ENCODE assay signal across 9 mouse cellular contexts in genomic region chr6:149189340-149189922, GRCm38 (mm10). TPM values are rescaled to one million over a fixed set of nuclear protein-coding genes. Genes with fewer than 3 reads are reported as not detected.
DNase-seq lines count a peak whose midpoint lies in the region; ATAC-seq and TF ChIP-seq lines count a peak whose summit lies in the region.
"Had no signal": no experiment of that assay in that cellular context is flagged by ENCODE, and none has a peak within 500 bp of the region (broad histone marks: within the 10 kb centered on the region; RNA-seq: fewer than 3 reads in every experiment).

No protein-coding gene starts in this region.

- H3K4me1 ChIP-seq in heart, embryonic 16.5 days (ENCODE audit: control insufficient read depth, insufficient read depth, low read length): peaks cover 6% of the 10 kb centered on the region
- H3K4me1 ChIP-seq in hindbrain, postnatal 0 days (ENCODE audit: insufficient read depth, low read length): peaks cover 9% of the 10 kb centered on the region
- peaks cover 10% of the 10 kb centered on the region; the same call in 1 of the 2 replicates for H3K4me1 ChIP-seq in stomach, embryonic 16.5 days (ENCODE audit: control insufficient read depth, insufficient read depth, low read length)
- H3K4me1 ChIP-seq in heart, embryonic 12.5 days (replicated peaks): peaks cover 12% of the 10 kb centered on the region

- H3K36me3 ChIP-seq in heart, embryonic 16.5 days (ENCODE audit: control insufficient read depth, insufficient read depth): no peaks in the 10 kb centered on the region
- no peaks in the 10 kb centered on the region for H3K36me3 ChIP-seq in hindbrain, postnatal 0 days (ENCODE audit: insufficient read depth, low read length)
- no peaks in the 10 kb centered on the region for H3K36me3 ChIP-seq in stomach, embryonic 16.5 days (ENCODE audit: control insufficient read depth, insufficient read depth, low read length)
- H3K36me3 ChIP-seq in heart, embryonic 12.5 days: peaks cover 11% of the 10 kb centered on the region

- H3K9me3 ChIP-seq in heart, embryonic 16.5 days (replicated peaks; ENCODE audit: control insufficient read depth, low read length): no peaks in the 10 kb centered on the region
- no peaks in the 10 kb centered on the region for H3K9me3 ChIP-seq in hindbrain, postnatal 0 days (ENCODE audit: low read length)
- H3K9me3 ChIP-seq in stomach, embryonic 16.5 days (replicated peaks; ENCODE audit: control insufficient read depth, low read length): no peaks in the 10 kb centered on the region
- 0 out of 2 replicates have a peak, but pooled peaks cover 4% of the 10 kb centered on the region for H3K9me3 ChIP-seq in heart, embryonic 12.5 days (replicated peaks)
- H3K9me3 ChIP-seq: lung, embryonic 15.5 days had no signal

- H3K4me3 ChIP-seq in heart, embryonic 16.5 days (ENCODE audit: low read length): peak overlapping the region; percentile 93; the same call in 1 of the 2 replicates
- no peak overlapping the region for H3K4me3 ChIP-seq in hindbrain, postnatal 0 days (ENCODE audit: low read length)
- H3K4me3 ChIP-seq in stomach, embryonic 16.5 days (replicated peaks; ENCODE audit: low read length): no peak overlapping the region
- no peak overlapping the region for H3K4me3 ChIP-seq in heart, embryonic 12.5 days

- H3K27me3 ChIP-seq in heart, embryonic 16.5 days (ENCODE audit: control insufficient read depth, insufficient read depth, low read length): no peaks in the 10 kb centered on the region
- H3K27me3 ChIP-seq in hindbrain, postnatal 0 days (ENCODE audit: insufficient read depth, low read length): no peaks in the 10 kb centered on the region
- H3K27me3 ChIP-seq in stomach, embryonic 16.5 days (ENCODE audit: control insufficient read depth, insufficient read depth, low read length): no peaks in the 10 kb centered on the region
- H3K27me3 ChIP-seq in heart, embryonic 12.5 days (replicated peaks): no peaks in the 10 kb centered on the region
- H3K27me3 ChIP-seq: lung, embryonic 15.5 days had no signal

- DNase-seq in heart, postnatal 36 days: no peak
- DNase-seq in right cerebral cortex, postnatal 4 days: peak; percentile 11
- DNase-seq in right cerebral cortex, postnatal 36 days (ENCODE audit: low spot score in 2 of 2): no peak
- DNase-seq in hindbrain, postnatal 0 days (ENCODE audit: low spot score): no peak
- no peak for DNase-seq in spleen, adult 18-20 months

- no peak overlapping the region for H3K27ac ChIP-seq in heart, embryonic 16.5 days (ENCODE audit: low read length)
- peak overlapping the region; percentile 98; the same call in 1 of the 2 replicates for H3K27ac ChIP-seq in hindbrain, postnatal 0 days
- no peak overlapping the region for H3K27ac ChIP-seq in stomach, embryonic 16.5 days (ENCODE audit: low read length)
- H3K27ac ChIP-seq in heart, embryonic 12.5 days (ENCODE audit: poor library complexity, severe bottlenecking): no peak overlapping the region

- no peak for TF ChIP-seq CTCF in hindbrain, postnatal 0 days (IDR thresholded peaks at IDR 0.05; ENCODE audit: low read depth)

- intact Hi-C loops in heart, postnatal 36 days (cut with DNase I): loop anchor here (5.0 kb wide), 3 partner anchors 47 to 977 kb away; partner anchors contain the start of genes Ergic2 and Sinhcaf

- no peak overlapping the region for H3K9ac ChIP-seq in heart, embryonic 16.5 days (ENCODE audit: low read length)
- no peak overlapping the region for H3K9ac ChIP-seq in hindbrain, postnatal 0 days (replicated peaks; ENCODE audit: low read length)
- H3K9ac ChIP-seq in stomach, embryonic 16.5 days (ENCODE audit: low read length): no peak overlapping the region
- H3K9ac ChIP-seq in heart, embryonic 12.5 days: no peak overlapping the region

- ATAC-seq in heart, embryonic 16.5 days (replicated peaks; ENCODE audit: extremely low read depth, insufficient read depth, low FRiP score): no peak
- ATAC-seq in hindbrain, postnatal 0 days: no peak
- ATAC-seq in stomach, embryonic 16.5 days (ENCODE audit: insufficient read depth, low FRiP score): no peak
- ATAC-seq in heart, embryonic 12.5 days (ENCODE audit: insufficient number of reproducible peaks, low FRiP score): no peak

- WGBS in heart, embryonic 16.5 days: 90% methylated on average over 16 of the region's 16 CpGs
- WGBS in hindbrain, postnatal 0 days: 95% methylated on average over 16 of the region's 16 CpGs
- WGBS in stomach, embryonic 16.5 days: 93% methylated on average over 16 of the region's 16 CpGs
- 92% methylated on average over 16 of the region's 16 CpGs for WGBS in heart, embryonic 12.5 days

- H3K4me2 ChIP-seq in heart, embryonic 16.5 days (ENCODE audit: low read depth, low read length): peak overlapping the region; percentile 80; the same call in 1 of the 2 replicates
- H3K4me2 ChIP-seq in hindbrain, postnatal 0 days (ENCODE audit: low read depth, low read length): peak overlapping the region; percentile 76; the same call in 1 of the 2 replicates
- 0 out of 2 replicates have a peak overlapping the region, but pooled peaks have one; percentile 69 for H3K4me2 ChIP-seq in stomach, embryonic 16.5 days (ENCODE audit: low read depth, low read length)
- H3K4me2 ChIP-seq in heart, embryonic 12.5 days: no peak overlapping the region; the same call in 1 of the 2 replicates

RNA-seq across cellular contexts. Expression of gene Amn1, which starts 0.9 kb away (rescaled TPM):
- polyA plus RNA-seq in heart, embryonic 16.5 days (2015; fragmentation: Nextera tagmentation; extraction: Ambion mirVana): 21.6 and 24.4 TPM in 2 replicates
- total RNA-seq in heart, postnatal 36 days (2021): 10 to 100 TPM; 19.5 to 27.7 TPM
- total RNA-seq in hindbrain, postnatal 0 days (2014; rRNA removed): 37.5 and 61.6 TPM in 2 replicates
- polyA plus RNA-seq in hindbrain, postnatal 0 days (2015; fragmentation: Nextera tagmentation; extraction: Ambion mirVana): 88.8 and 90.6 TPM in 2 replicates
- 21.4 and 24.1 TPM in 2 replicates for polyA plus RNA-seq in stomach, embryonic 16.5 days (2015; fragmentation: Nextera tagmentation; extraction: Ambion mirVana)
- polyA plus RNA-seq in heart, embryonic 12.5 days (2016; fragmentation: Nextera tagmentation; extraction: Ambion mirVana): 21.2 and 27.4 TPM in 2 replicates

RNA-seq across cellular contexts. Expression of gene Etfbkmt, which starts 49.8 kb away (rescaled TPM):
- 14.5 and 15.0 TPM in 2 replicates for polyA plus RNA-seq in heart, embryonic 16.5 days (2015; fragmentation: Nextera tagmentation; extraction: Ambion mirVana)
- 10 to 100 TPM; 25.7 to 33.1 TPM for total RNA-seq in heart, postnatal 36 days (2021)
- 3.0 and 4.9 TPM in 2 replicates for total RNA-seq in hindbrain, postnatal 0 days (2014; rRNA removed)
- 6.6 TPM in 2 replicates for polyA plus RNA-seq in hindbrain, postnatal 0 days (2015; fragmentation: Nextera tagmentation; extraction: Ambion mirVana)
- 18.1 and 19.3 TPM in 2 replicates for polyA plus RNA-seq in stomach, embryonic 16.5 days (2015; fragmentation: Nextera tagmentation; extraction: Ambion mirVana)
- 15.6 and 17.4 TPM in 2 replicates for polyA plus RNA-seq in heart, embryonic 12.5 days (2016; fragmentation: Nextera tagmentation; extraction: Ambion mirVana)

RNA-seq across cellular contexts. Expression of gene Gm10203, which starts 59.5 kb away (rescaled TPM):
- not detected in 2 replicates for polyA plus RNA-seq in heart, embryonic 16.5 days (2015; fragmentation: Nextera tagmentation; extraction: Ambion mirVana)
- total RNA-seq in heart, postnatal 36 days (2021): not detected
- not detected in 2 replicates for total RNA-seq in hindbrain, postnatal 0 days (2014; rRNA removed)
- not detected in 2 replicates for polyA plus RNA-seq in hindbrain, postnatal 0 days (2015; fragmentation: Nextera tagmentation; extraction: Ambion mirVana)
- polyA plus RNA-seq in stomach, embryonic 16.5 days (2015; fragmentation: Nextera tagmentation; extraction: Ambion mirVana): not detected in 2 replicates
- not detected in 2 replicates for polyA plus RNA-seq in heart, embryonic 12.5 days (2016; fragmentation: Nextera tagmentation; extraction: Ambion mirVana)
- polyA plus RNA-seq: lung, embryonic 15.5 days had no signal
